Mouse (Mus musculus) bone marrow macrophage, adult 2 months (primary cell): ENCODE measurements at regions not wholly inside any gene's neighbourhood (a gene's known extent, or its start where the extent isn't known, plus 50 kb on each side); places are given as distances from the start of the nearest gene placed in this dataset.

Experiments
- H3K27ac ChIP-seq: 2 replicates; pipeline ENCODE4 v1.5.1; 2012; ENCODE audit warnings: low read depth, low read length; ENCODE audit not compliant: insufficient read depth
- H3K4me1 ChIP-seq: 2 replicates; pipeline ENCODE4 v1.6.1; 2012; ENCODE audit warnings: low read length; ENCODE audit not compliant: control insufficient read depth, insufficient read depth
- H3K4me3 ChIP-seq: 2 replicates; pipeline ENCODE4 v1.5.1; 2012; ENCODE audit warnings: mild to moderate bottlenecking, low read length, moderate library complexity; ENCODE audit not compliant: insufficient read depth
- CTCF ChIP-seq: IDR thresholded peaks from 2 replicates; pipeline ENCODE4 v1.5.1; 2012; ENCODE audit warnings: low read depth, mild to moderate bottlenecking, low read length, moderate library complexity
- POLR2A ChIP-seq: IDR thresholded peaks from 2 replicates; pipeline ENCODE4 v1.6.1; 2012; ENCODE audit warnings: mild to moderate bottlenecking, low read depth, low read length, borderline replicate concordance

DNA sequence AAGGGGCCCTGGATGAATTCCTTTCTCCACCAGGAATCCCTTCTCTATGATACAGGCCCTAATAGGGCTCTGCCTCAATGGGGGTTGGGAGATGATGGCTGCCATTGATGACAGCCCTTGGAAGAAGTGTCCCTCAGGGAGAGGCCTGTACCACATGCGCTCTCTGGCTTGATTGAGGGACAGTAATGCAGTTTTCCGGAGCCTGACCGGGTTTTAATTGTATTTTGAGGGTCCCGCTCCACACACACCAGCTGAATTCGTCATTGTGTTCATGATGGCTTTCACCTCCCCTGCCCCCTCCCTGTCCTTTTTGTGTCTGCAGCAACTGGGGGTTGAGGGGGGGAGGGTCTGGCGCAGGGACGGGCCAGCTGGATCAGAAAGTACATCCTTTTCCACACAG, 65.0 kb upstream of the Tbx3 start:
- no peak overlapping the region for H3K4me3 ChIP-seq
- no peak for TF ChIP-seq CTCF
- no peaks in the 10 kb centered on the region for H3K4me1 ChIP-seq
- H3K27ac ChIP-seq: no peak overlapping the region

DNA sequence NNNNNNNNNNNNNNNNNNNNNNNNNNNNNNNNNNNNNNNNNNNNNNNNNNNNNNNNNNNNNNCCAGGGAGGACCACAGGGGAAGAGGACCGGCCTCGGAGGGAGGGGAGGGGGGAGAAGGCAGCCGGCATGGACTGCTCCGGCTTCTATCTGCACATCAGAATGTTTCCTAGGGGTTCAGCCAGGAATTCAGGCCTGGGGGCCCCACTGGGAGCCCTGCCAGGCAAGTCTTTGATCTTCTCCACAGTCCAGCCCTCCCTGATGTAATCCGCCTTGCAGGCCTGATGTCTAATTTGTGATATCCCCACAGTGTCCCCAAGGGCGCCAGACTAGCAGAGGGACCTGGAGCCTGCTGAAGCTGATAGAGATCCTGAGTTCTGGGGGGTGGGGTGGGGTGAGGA, 57.1 kb upstream of the Tbx3 start:
- Histone ChIP-seq H3K4me3 (no peak overlapping the region), H3K27ac (no peak overlapping the region), H3K4me1 (no peaks in the 10 kb centered on the region)
- TF ChIP-seq POLR2A: no peak
- no peak for TF ChIP-seq CTCF

DNA sequence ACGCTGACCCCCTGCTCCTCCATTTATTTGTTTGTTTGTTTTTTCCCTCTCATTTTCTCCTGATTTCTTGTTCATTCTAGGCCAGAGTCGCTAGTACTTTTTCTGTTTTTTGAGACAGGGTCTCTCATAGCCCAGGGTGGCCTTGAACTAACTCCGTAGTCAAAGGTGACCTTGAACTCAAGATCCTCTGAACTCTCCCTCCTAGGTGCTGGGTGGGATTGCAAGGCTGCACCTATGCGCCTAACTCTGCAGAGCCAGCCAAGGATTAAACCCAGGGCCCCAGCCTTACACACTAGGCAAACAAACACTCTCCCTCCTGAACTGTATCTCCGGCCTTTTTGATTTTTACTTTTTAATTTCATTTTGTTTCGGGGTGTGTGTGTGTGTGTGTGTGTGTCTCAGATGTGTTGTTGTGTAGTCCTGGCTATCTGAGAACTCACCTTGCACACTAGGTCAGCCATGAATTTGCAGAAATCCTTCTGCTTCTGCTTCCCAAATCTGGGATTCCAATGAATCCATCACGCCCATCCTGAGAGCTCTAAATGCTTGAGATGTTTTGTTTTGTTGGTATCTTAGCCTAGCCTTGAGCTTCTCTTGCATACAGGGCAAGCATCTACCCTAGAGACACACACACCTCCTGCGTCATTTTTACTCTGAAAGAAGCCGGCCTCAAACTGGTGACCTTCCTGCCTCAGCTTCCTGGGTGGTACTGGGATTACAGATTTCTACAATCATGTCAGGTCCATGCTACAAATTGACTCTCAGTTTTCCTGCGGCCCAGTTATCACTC, 56.3 kb upstream of the Tbx3 start:
- TF ChIP-seq POLR2A (no peak), CTCF (no peak)
- Histone ChIP-seq H3K4me1 (no peaks in the 10 kb centered on the region), H3K27ac (no peak overlapping the region), H3K4me3 (no peak overlapping the region)

DNA sequence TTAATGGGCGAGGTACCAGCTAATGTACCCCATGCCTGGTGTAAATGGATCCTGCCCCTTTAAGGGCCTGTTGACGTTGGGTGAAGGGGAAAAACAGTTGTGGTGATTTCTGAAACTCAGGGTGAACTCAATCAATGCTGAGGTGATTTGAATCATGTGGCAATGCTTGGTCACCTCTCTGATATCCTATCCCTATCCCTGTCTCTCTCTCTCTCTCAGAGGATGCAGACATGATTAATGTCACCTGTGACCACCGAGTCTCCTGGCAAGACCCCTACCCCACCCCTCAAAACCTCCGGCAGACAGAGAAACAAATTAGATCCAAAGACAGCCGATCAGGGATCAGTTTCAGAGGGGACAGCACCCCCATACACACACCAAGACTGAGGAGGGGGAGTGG, 54.8 kb upstream of the Tbx3 start:
- TF ChIP-seq CTCF: no peak
- TF ChIP-seq POLR2A: no peak
- no peak overlapping the region for H3K27ac ChIP-seq
- no peaks in the 10 kb centered on the region for H3K4me1 ChIP-seq
- no peak overlapping the region for H3K4me3 ChIP-seq

DNA sequence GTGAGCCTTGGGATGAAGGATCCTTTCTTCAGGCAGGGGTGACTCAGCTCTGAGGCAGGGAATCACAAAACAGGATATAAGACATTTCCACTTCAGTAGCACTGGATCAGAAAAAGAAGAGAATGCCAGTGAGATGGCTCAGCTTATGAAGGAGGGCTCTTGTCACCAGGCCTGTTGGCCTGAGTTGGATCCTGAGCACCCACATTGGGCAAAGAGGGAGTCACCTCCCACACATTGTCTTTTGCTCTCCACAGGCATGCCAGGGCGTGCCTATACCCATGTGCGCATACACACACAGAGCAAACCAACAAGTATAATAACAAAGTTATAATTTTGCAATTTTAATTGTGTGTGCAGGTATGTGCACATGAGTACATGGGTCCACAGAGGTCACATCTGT, 52.6 kb upstream of the Tbx3 start:
- Histone ChIP-seq H3K4me1 (no peaks in the 10 kb centered on the region), H3K27ac (no peak overlapping the region), H3K4me3 (no peak overlapping the region)
- TF ChIP-seq POLR2A (no peak), CTCF (no peak)

DNA sequence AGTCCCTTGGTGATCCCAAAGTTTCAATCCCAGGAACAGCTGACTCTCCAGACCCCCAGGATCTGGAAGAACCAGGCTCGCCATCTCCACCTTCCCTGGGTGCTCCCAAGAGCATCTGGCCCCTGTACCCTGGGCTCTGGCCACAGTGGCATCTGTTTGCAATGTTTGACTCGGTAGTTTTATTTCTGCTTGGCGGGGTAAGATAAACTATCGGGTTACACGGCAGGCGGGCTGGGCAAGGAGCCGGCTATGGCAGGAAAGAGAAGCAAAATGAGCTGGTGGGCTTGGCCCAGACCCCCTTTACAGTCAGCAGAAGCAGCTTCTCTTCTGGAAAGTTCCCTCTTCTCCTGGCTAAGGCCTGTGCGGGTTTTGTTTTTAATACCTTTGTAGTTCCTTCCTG, 50.6 kb upstream of the Tbx3 start:
- Histone ChIP-seq H3K27ac (no peak overlapping the region), H3K4me3 (no peak overlapping the region), H3K4me1 (no peaks in the 10 kb centered on the region)
- TF ChIP-seq POLR2A: no peak
- TF ChIP-seq CTCF: no peak
